Mouse (Mus musculus): ENCODE measurements at regions not wholly inside any gene's neighbourhood (a gene's known extent, or its start where the extent isn't known, plus 50 kb on each side); places are given as distances from the start of the nearest gene placed in this dataset.

- H3K4me1 ChIP-seq (ENCODE audit: insufficient read depth, low read length), result peaks cover 14% of the 10 kb centered on the region; the same call in 1 of the 2 replicates
Measured at GRCm38 (mm10) chr4:114766643-114767393, 54.7 kb upstream of the Gm12830 start.

More at GRCm38 (mm10) chr4:114766643-114767393, 54.7 kb upstream of the Gm12830 start:
- Histone ChIP-seq H3K9ac (replicated peaks; ENCODE audit: low read length) (0 out of 2 replicates have a peak overlapping the region, but pooled peaks have one; percentile 22), H3K4me2 (replicated peaks; ENCODE audit: low read depth, low read length) (peak overlapping the region; percentile 19; the same call in 1 of the 2 replicates), H3K9me3 (ENCODE audit: low read length) (no peaks in the 10 kb centered on the region), H3K36me3 (ENCODE audit: insufficient read depth, low read length) (no peaks in the 10 kb centered on the region), H3K27me3 (ENCODE audit: insufficient read depth, low read length) (no peaks in the 10 kb centered on the region), H3K27ac (ENCODE audit: low read length) (no peak overlapping the region), H3K4me3 (ENCODE audit: low read length) (peak overlapping the region; percentile 1; the same call in 1 of the 2 replicates)
- WGBS, result 25% methylated on average over 22 of the region's 22 CpGs
- peak; percentile 83 for ATAC-seq (ENCODE audit: low FRiP score, low TSS enrichment)

Measured in kidney, embryonic 16.5 days (tissue).